Mouse (Mus musculus) cerebellum, adult 11 months (tissue): ENCODE data around the gene Odc1.
"Not testable (repeated sequence)": the region's sequence is repeated elsewhere in the genome, so short reads cannot be mapped to it uniquely, and the experiment has no call there.

Source experiments
- DNase-seq: peaks from one replicate; pipeline ENCODE4 v3.0.0; 2022

Gene Odc1

DNA sequence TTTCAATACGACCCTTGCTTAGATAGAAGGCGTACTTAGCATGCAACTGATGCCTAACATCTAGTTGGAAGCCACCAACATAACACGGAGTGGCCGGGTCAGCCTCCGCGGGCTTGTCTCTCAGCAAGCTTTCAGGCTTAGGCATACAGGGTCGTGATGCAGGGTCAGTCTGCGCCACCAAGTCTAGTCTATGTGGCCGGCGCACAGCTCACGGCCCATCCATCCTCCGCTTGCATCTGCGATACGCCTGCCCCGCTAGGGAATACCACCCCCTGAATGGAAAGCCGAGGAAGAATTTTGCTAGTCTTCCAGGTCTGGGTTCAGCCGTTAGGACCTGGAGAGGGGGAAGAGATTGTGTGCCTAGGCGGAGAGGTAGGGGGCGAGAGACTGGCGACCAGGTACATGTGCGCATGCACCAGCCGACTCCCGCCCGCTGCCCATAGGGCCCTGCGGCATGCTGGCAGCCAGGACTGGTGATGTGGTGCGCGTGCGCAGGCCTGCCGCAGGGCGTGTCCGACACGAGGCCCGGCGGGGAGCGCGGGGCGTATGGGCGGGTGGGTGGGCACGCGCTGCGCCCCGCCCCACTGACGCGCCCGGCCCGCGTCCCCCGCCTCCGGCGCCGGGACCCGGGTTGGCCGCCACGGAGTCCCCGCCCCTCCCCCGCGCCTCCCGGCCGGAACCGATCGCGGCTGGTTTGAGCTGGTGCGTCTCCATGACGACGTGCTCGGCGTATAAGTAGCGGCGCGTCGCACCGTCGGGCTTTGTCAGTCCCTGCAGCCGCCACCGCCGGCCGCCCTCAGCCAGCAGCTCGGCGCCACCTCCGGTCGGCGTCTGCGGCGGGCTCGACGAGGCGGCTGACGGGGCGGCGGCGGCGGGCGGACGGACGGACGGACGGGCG lies at the start of gene Odc1:
Gene Odc1, plus strand, starts transcription at position 586 of the 898 bp plus-strand sequence.
- peak; percentile 96 for DNase-seq

DNA sequence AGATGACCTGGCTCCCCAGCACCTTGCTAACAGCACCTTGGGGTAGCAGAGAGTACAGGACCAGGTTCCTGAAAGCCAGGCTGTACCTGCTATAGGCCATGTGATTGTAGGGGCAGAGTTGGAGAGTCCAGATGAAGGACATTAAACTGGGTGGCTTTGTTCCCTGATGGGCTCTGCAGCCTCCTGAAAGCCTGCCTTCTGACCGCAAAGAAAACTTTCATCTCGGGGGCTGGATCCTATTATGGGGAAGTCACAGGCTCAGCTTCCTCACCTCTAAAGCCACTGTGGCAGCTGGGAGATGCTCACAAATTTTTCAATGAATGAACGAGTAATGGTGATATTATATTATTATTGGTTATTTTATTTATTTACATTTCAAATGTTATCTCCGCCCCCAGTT lies 49.8 kb upstream of the Odc1 start:
- DNase-seq, result no peak

GRCm38 (mm10) chr12:17495858-17496451 lies 48.6 kb upstream of the Odc1 start:
- DNase-seq, result no peak

DNA sequence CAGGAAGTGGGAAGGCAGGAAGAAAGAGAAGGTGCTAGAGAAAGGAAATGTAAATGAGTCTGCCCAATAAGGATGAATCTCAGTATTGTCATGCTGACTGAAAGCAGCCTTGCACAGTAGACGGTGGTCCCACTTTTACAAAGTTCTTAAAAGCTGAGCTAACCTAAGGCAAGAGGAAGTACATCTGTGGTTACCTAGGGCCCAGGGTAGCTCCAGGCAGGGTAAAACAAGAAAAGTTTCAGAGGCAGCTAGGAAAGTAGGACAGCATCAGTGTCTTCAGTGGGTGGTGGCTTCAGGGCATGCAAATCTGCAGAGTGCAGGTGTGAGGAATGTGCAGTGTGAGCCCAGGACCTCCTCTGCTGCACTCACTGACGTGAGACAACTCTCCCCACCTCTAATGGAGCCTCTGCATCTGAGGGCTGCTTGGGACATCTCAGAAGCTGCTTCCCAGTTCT lies 38.9 kb upstream of the Odc1 start:
- no peak for DNase-seq

DNA sequence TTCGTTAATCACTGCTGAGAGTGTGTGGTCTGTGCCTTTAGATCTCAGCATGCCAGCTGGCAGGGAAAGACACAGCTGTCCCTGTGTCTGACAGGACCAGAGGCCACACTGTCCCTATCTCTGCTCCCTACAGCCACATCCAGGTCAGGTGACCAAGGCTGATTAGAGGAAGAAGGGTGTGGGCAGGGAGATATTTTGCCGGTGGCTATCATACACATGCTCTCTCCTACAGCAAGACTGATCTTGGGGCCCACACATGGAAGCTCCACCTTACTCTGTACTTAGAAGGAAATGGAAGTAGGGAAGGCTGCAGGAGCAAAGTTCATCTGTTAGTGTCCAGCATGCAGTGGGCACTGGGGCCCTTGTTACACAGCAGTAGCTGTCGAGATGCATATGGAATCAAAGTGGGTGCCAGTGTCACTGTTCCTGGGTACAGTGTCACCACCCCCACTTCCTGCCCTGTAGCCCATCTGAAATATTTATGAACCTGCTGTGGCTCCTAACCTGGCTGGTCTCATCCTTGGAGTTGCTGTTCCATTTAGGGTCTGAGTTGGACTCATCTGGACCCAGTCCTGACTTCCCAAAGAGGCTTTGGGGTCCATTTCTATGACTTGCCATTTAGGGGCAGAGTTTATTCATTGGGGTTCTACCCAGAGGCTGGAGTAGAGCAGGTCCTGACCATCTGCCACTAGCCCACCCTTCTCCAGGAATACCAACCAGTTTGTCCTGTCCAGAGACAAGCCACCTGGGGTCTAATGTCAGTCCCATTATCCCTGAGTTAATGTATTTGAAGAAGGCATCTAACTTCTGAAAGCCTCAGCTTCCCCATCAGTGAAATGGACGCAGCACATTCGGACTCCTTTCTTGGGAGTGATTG lies 38.2 kb upstream of the Odc1 start:
- DNase-seq, result no peak

GRCm38 (mm10) chr12:17506994-17507542 lies 37.5 kb upstream of the Odc1 start:
- no peak for DNase-seq

- DNase-seq, result no peak
Measured at GRCm38 (mm10) chr12:17509310-17509709, 35.3 kb upstream of the Odc1 start.

DNA sequence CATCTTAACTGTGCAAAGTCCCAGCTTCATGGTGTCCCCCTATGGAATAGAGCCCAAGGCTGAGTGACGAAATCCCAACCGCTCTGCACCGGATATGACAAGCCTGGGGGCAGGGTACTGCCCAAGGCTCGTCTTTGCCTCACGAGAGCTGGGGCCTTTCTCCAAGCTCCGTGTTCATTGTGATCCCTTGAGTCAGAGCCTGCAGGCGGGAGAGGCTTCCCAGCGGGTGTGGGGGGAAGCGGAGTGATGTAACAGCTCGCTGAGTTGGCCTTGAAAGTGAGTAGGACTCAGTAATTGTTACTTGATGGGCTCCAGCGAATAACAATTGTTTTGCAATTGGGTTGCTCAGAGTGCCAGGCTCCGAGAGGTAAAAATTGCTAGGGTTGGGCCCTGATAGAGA lies 34.4 kb upstream of the Odc1 start:
- DNase-seq, result no peak

DNA sequence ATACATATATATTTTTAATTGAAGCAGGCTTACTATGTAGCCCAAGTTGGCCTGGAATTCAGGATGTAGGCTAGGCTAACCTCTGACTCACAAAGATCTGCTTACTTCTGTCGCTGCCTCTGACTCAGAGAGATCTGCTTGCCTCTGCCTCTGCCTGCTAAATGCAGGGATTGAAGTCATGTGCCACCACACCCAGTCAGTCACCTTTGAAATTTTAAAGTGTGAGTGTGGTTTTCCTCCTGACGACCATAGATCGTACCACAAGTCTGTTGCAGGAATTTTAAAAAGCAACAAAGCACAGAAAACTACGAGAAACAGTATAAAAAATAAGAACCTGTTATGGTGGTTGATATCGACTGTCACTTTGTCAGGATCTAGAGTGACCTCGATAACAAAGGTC lies 33.6 kb upstream of the Odc1 start:
- DNase-seq, result no peak

DNA sequence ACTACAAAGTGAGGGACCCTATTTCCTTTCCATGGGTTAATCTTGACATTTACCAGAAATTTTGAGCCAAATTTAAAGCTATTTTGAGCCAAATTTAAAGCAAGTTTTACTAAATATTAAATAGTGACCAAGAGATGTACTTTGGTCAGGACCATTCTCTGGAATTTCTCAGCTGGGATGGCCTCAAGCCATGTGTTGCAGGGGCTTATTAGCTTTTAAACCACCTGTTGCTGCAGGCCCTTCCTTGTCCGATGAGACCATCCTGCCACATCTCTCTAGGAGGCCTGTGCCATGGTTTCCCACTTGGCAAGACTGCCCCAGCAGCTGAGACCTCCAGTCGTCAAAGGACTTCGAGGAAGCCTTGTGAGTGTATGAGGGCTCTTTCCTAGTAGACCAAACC lies 15.4 kb upstream of the Odc1 start:
- no peak for DNase-seq

- no peak for DNase-seq
Measured at GRCm38 (mm10) chr12:17529726-17530125, 14.9 kb upstream of the Odc1 start.

- DNase-seq, result no peak
Measured at GRCm38 (mm10) chr12:17530825-17531224, 13.8 kb upstream of the Odc1 start.

GRCm38 (mm10) chr12:17536222-17536621 lies 8.4 kb upstream of the Odc1 start:
- no peak for DNase-seq

- no peak for DNase-seq
Measured at GRCm38 (mm10) chr12:17537147-17537546, 7.4 kb upstream of the Odc1 start.

- DNase-seq, result no peak
Measured at GRCm38 (mm10) chr12:17538087-17538486, 6.5 kb upstream of the Odc1 start.

DNA sequence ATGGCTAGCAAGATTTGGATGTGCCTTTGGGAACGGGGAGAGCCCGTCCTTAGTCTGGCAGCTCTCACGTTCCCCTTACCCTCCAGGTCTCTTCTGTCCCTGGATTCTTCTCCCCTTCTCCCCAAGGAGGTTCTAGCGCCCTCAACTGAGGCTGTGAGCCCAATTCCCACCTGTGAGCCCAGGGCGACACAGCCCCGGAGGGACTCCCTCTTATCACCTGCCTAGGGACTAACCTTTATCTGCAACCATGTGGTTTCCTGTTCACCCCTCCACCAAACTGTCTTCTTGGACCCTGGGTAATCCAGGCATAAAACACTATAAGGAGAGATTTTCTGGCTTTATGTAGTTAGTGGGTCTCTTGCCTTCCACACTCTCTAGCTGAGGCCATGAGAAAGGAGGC lies 5.6 kb upstream of the Odc1 start:
- no peak for DNase-seq

- DNase-seq, result no peak
Measured at GRCm38 (mm10) chr12:17540040-17540552, 4.5 kb upstream of the Odc1 start.

GRCm38 (mm10) chr12:17545107-17545571 lies 545 bp downstream of the Odc1 start:
- no peak for DNase-seq

GRCm38 (mm10) chr12:17545884-17546283 lies 1.3 kb downstream of the Odc1 start:
- DNase-seq, result no peak

- not testable (repeated sequence) for DNase-seq
Measured at GRCm38 (mm10) chr12:17547552-17547951, 3.0 kb downstream of the Odc1 start.

- no peak for DNase-seq
Measured at GRCm38 (mm10) chr12:17548505-17548904, 3.9 kb downstream of the Odc1 start.

DNA sequence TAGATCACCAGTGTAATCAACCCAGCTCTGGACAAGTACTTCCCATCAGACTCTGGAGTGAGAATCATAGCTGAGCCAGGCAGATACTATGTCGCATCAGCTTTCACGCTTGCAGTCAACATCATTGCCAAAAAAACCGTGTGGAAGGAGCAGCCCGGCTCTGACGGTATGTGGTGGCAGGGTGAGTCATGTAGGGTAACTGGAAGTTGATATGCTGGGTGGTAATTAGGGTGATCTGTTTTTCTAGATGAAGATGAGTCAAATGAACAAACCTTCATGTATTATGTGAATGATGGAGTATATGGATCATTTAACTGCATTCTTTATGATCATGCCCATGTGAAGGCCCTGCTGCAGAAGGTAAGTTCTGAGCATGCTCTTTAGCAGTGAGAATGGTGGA lies 4.8 kb downstream of the Odc1 start:
- DNase-seq, result not testable (repeated sequence)
